Mouse (Mus musculus) ZHBTc4 (cell line): ENCODE measurements around the gene Pon1.

Experiments used
- DNase-seq: peaks from one replicate; pipeline ENCODE4 v3.0.0-alpha.2; 2011; ENCODE audit warnings: low read depth, low spot score

The Pon1 gene

GRCm38 (mm10) chr6:5136046-5136445 is 57.7 kb downstream of the Pon1 start:
- DNase-seq: no peak

- no peak for DNase-seq
Measured at GRCm38 (mm10) chr6:5134986-5135385, 58.8 kb downstream of the Pon1 start.

GRCm38 (mm10) chr6:5129364-5130093 is 64.2 kb downstream of the Pon1 start:
- DNase-seq: no peak

- peak; percentile 20 for DNase-seq
Measured at GRCm38 (mm10) chr6:5120229-5120628, 73.5 kb downstream of the Pon1 start.

- peak; percentile 90 for DNase-seq
Measured at GRCm38 (mm10) chr6:5119181-5119910, 74.4 kb downstream of the Pon1 start.
